Mouse (Mus musculus) limb, embryonic 11.5 days (tissue): ENCODE data around the gene Eng. TPM values are rescaled to one million over a fixed set of nuclear protein-coding genes. Genes with fewer than 3 reads are reported as not detected.

Source experiments
- ATAC-seq: fragments of 200-750 bp; cut with Nextera tagmentation; 2 replicates; pipeline ENCODE4 v1.8.0; 2017; ENCODE audit warnings: low read depth; ENCODE audit not compliant: insufficient number of reproducible peaks, low FRiP score, low TSS enrichment
- DNase-seq: peaks from one replicate; pipeline ENCODE4 v3.0.0-alpha.2; 2015; ENCODE audit warnings: low spot score
- H3K27ac ChIP-seq: fragments of 300-500 bp; sonication (generic); replicated peaks from 2 replicates; pipeline ENCODE4 v1.5.1; 2014; ENCODE audit warnings: low read depth, mild to moderate bottlenecking, low read length
- H3K27me3 ChIP-seq: fragments of 300-500 bp; sonication (generic); 2 replicates; pipeline ENCODE4 v1.6.1; 2014; ENCODE audit warnings: mild to moderate bottlenecking, low read length, mixed read lengths; ENCODE audit not compliant: control insufficient read depth, insufficient read depth
- H3K36me3 ChIP-seq: fragments of 300-500 bp; sonication (generic); 2 replicates; pipeline ENCODE4 v1.6.1; 2014; ENCODE audit warnings: mild to moderate bottlenecking, low read length, moderate library complexity, mixed read lengths; ENCODE audit not compliant: control insufficient read depth, insufficient read depth
- H3K4me1 ChIP-seq: fragments of 300-500 bp; sonication (generic); 2 replicates; pipeline ENCODE4 v1.6.1; 2014; ENCODE audit warnings: low read length, mixed read lengths; ENCODE audit not compliant: control insufficient read depth, insufficient read depth
- H3K4me2 ChIP-seq: fragments of 300-500 bp; sonication (generic); 2 replicates; pipeline ENCODE4 v1.6.1; 2014; ENCODE audit warnings: low read depth, mild to moderate bottlenecking, moderate library complexity; ENCODE audit not compliant: severe bottlenecking
- H3K4me3 ChIP-seq: fragments of 300-500 bp; sonication (generic); 2 replicates; pipeline ENCODE4 v1.5.1; 2014; ENCODE audit warnings: low read depth, low read length
- H3K9ac ChIP-seq: fragments of 300-500 bp; sonication (generic); 2 replicates; pipeline ENCODE4 v1.6.1; 2014; ENCODE audit warnings: mild to moderate bottlenecking, low read length
- H3K9me3 ChIP-seq: fragments of 300-500 bp; sonication (generic); 2 replicates; pipeline ENCODE4 v1.6.1; 2016; ENCODE audit warnings: low read length; ENCODE audit not compliant: control insufficient read depth
- WGBS: fragments of 180-500 bp; shearing (Covaris S2); extraction: QIAGEN DNeasy Blood & Tissue Kit; methylation state at CpG from one replicate; pipeline ENCODE4 v1.1.7; 2014; 5-methylcytosine and 5-hydroxymethylcytosine counted together
- polyA plus RNA-seq: library from polyadenylated mRNA; unstranded; fragments of >200 nt; fragmentation: Nextera tagmentation; extraction: Ambion mirVana; gene quantifications from 2 replicates; pipeline ENCODE4 v1.2.1, GENCODE M21; 2014

Gene Eng
- polyA plus RNA-seq, 1 experiment from 2014 or later, result 19.3 TPM

DNA sequence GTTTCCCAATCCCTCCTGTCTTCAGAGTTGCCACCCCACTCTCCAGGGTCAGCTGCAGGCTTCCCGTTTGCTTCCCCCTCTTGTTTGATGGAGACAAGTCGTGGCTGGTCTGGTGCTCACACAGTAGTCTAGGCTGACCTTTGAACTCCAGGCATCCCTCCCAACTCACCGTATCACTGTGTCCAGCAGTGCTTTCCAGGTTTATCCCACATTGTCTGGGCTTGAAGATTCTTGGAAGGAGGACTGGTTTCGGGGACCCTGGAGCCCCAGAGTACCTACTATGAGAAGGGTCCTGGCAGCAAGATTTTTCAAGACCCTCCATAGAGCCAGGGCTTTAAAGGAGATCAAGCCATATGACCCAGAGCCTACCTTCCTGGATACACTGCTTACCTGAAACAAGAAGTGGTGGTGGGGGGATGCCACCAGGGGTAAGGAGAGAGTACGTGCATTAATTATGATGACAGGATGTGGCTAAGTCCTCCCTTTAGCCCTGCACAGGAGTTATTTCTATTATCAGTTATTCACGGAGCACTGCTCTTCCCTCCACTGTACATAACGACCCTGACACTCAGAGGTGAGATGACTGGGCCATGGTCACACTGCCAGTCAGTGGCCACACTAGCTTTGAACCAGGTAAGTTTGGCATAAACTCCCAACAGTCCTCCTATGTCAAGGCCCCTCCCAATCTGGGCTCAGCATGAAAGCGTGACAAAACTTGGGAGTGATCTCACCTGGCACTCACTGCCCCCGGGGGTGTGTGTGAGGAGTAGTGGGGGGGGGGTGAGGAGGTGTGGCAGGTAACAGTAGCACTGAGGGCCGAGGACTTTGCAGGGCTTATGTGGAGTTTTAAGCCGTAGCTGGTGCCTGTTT is 68.0 kb downstream of the Eng start:
- ATAC-seq (no peak), DNase-seq (no peak)
- no peak overlapping the region for H3K27ac ChIP-seq
- peaks cover 13% of the 10 kb centered on the region; the same call in 1 of the 2 replicates for H3K4me1 ChIP-seq
- no peaks in the 10 kb centered on the region; the same call in 1 of the 2 replicates for H3K9me3 ChIP-seq
- WGBS, result 52% methylated on average over 11 of the region's 11 CpGs
- H3K4me3 ChIP-seq, result no peak overlapping the region
- no peak overlapping the region for H3K9ac ChIP-seq
- H3K36me3 ChIP-seq, result peaks cover 8% of the 10 kb centered on the region; the same call in 1 of the 2 replicates
- no peak overlapping the region for H3K4me2 ChIP-seq
- no peaks in the 10 kb centered on the region for H3K27me3 ChIP-seq

GRCm38 (mm10) chr2:32714987-32715425 is 68.6 kb downstream of the Eng start:
- no peak for DNase-seq
- Histone ChIP-seq H3K27me3 (no peaks in the 10 kb centered on the region), H3K27ac (no peak overlapping the region), H3K9me3 (no peaks in the 10 kb centered on the region; the same call in 1 of the 2 replicates), H3K4me3 (no peak overlapping the region), H3K36me3 (peaks cover 2% of the 10 kb centered on the region; the same call in 1 of the 2 replicates), H3K4me1 (peaks cover 13% of the 10 kb centered on the region; the same call in 1 of the 2 replicates), H3K9ac (no peak overlapping the region), H3K4me2 (no peak overlapping the region)
- 56% methylated on average over 4 of the region's 4 CpGs for WGBS
- ATAC-seq, result no peak

GRCm38 (mm10) chr2:32718761-32719160 is 72.4 kb downstream of the Eng start:
- no peak for DNase-seq
- 59% methylated on average over 9 of the region's 9 CpGs for WGBS
- Histone ChIP-seq H3K4me3 (no peak overlapping the region), H3K27me3 (no peaks in the 10 kb centered on the region), H3K9me3 (no peaks in the 10 kb centered on the region; the same call in 1 of the 2 replicates), H3K27ac (0 out of 2 replicates have a peak overlapping the region, but pooled peaks have one; percentile 22), H3K9ac (no peak overlapping the region), H3K36me3 (no peaks in the 10 kb centered on the region), H3K4me1 (peaks cover 10% of the 10 kb centered on the region; the same call in 1 of the 2 replicates), H3K4me2 (no peak overlapping the region)
- ATAC-seq, result no peak

DNA sequence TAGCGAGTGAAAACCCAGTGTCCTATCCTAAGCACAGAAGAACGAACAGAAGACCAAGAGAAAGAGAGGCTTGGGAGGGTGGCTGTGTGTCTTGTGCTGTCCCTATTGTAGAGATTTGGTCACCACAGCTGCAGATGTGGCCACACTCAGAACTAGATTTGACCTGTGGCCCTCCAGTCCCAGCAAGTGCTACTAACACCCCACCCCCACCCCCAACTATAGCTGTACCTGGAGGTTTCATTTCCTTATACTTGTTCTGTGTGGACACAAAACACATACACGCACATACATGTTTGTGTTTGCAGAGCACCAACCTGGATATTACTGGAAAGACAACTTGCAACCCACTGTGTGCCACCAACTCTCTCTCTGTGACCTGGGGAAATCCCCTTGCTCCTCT is 73.7 kb downstream of the Eng start:
- Histone ChIP-seq H3K27ac (no peak overlapping the region), H3K36me3 (no peaks in the 10 kb centered on the region), H3K4me1 (peaks cover 5% of the 10 kb centered on the region; the same call in 1 of the 2 replicates), H3K4me2 (no peak overlapping the region), H3K4me3 (no peak overlapping the region), H3K9ac (no peak overlapping the region), H3K9me3 (no peaks in the 10 kb centered on the region; the same call in 1 of the 2 replicates), H3K27me3 (no peaks in the 10 kb centered on the region)
- WGBS, result 93% methylated on average over 3 of the region's 3 CpGs
- no peak for DNase-seq
- no peak for ATAC-seq

DNA sequence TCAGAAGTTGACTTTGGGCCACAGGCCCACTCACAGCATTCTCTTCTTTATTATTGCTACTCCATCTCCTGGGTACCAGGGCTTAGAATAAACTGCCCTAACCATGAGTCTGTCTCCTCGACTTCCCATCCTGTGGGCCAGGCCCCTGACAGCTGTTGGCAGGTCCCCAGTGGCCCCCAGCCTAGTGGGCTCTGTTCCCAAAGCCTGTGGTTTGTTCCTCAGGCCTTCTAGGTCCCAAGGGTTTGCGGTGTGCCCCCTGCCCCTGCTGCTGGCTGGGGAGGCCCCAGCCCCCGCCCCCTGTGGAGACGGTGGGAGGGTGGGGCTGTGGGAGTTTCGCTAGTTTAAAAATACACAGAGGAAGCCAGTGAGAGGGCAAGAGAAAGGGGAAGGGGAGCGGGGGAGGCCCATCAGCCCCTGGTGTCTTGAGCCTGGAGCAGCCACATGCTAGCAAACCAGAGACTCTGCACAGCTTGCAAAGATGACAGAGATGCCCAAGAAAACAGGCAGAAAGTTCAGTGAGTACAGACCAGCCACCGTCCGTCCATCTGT is 74.4 kb downstream of the Eng start, which contains the start of gene Sh2d3c:
Gene Sh2d3c (plus strand): TSS at position 375 of the 549 bp plus-strand sequence.
- Histone ChIP-seq H3K27ac (no peak within 1 kb of the TSS), H3K36me3 (no peaks in the 10 kb centered on the region), H3K9me3 (no peaks in the 10 kb centered on the region; the same call in 1 of the 2 replicates), H3K4me2 (no peak within 1 kb of the TSS), H3K9ac (0 out of 2 replicates have a peak within 1 kb of the TSS, but pooled peaks have one; percentile 18), H3K4me1 (peaks cover 5% of the 10 kb centered on the region; the same call in 1 of the 2 replicates), H3K4me3 (no peak within 1 kb of the TSS), H3K27me3 (no peaks in the 10 kb centered on the region)
- WGBS, result 54% methylated on average over 8 of the region's 8 CpGs
- no peak for ATAC-seq
- no peak for DNase-seq

DNA sequence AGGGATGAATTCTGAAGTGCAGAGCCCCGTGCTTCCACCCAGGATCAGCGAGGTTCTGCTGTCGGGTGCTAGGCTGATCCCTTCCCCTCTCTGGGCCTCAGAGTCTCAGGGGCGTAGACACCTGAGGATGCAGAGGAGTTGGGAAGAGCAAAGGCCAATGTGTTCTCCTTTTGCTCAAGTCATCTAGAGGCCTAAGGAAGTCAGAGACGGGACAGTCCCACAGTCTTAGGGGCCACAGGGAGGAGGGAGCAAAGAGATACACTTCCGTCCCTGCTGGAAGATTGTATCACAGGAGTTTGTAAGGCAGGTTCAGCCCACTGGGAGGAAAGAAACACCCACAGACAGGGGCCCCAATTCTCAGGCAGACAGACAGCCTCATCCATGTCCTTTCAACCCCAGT is 75.7 kb downstream of the Eng start:
- H3K4me1 ChIP-seq, result peaks cover 5% of the 10 kb centered on the region; the same call in 1 of the 2 replicates
- DNase-seq, result no peak
- ATAC-seq, result no peak
- H3K27ac ChIP-seq, result no peak overlapping the region
- H3K9ac ChIP-seq, result no peak overlapping the region
- 56% methylated on average over 6 of the region's 6 CpGs for WGBS
- no peaks in the 10 kb centered on the region for H3K27me3 ChIP-seq
- no peaks in the 10 kb centered on the region; the same call in 1 of the 2 replicates for H3K9me3 ChIP-seq
- no peak overlapping the region for H3K4me2 ChIP-seq
- H3K36me3 ChIP-seq, result no peaks in the 10 kb centered on the region
- H3K4me3 ChIP-seq, result no peak overlapping the region

DNA sequence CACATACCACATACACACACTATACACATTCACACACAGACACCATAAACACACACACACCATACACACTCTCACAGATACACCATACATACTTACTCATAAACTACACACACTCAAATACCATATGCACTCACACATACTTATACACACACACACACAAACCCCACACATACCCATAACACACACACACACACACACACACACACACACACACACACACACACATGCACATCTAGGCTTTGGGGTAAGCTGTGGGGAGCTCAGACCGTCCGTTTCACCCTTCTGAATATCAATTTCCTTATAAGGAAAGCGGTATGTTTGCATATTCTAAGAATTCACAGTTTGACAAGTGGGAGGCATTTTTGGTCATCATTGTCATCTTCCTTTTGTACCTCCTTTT is 76.2 kb downstream of the Eng start:
- no peaks in the 10 kb centered on the region for H3K27me3 ChIP-seq
- no peak overlapping the region for H3K9ac ChIP-seq
- peaks cover 5% of the 10 kb centered on the region; the same call in 1 of the 2 replicates for H3K4me1 ChIP-seq
- no peak overlapping the region for H3K4me2 ChIP-seq
- H3K9me3 ChIP-seq, result no peaks in the 10 kb centered on the region
- 83% methylated on average over 3 of the region's 3 CpGs for WGBS
- ATAC-seq (no peak), DNase-seq (no peak)
- no peak overlapping the region for H3K4me3 ChIP-seq
- no peaks in the 10 kb centered on the region for H3K36me3 ChIP-seq
- no peak overlapping the region for H3K27ac ChIP-seq

DNA sequence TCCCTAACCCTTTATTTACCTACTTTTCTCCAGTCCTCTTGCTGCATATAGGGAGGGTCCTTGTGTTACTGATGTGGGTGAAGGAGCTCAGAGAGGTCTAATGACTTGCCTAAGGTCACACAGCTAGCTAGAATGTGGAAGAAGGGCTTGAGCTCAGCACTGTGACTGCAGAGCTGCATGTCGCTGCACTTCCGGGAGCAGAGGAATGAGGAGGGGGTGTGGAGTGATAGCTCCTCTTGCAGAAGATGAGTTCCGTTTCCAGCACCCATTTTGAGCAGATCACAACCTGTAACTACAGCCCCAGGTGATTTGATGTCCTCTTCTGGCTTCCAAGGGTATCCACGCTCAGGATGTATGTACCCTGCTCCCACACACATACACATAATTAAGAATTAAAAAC is 77.8 kb downstream of the Eng start:
- DNase-seq, result no peak
- WGBS, result 73% methylated on average over 4 of the region's 4 CpGs

More for the DNA sequence above, 77.8 kb downstream of the Eng start:
- Histone ChIP-seq H3K27ac (no peak overlapping the region), H3K27me3 (no peaks in the 10 kb centered on the region), H3K36me3 (no peaks in the 10 kb centered on the region), H3K4me2 (no peak overlapping the region), H3K9me3 (no peaks in the 10 kb centered on the region), H3K4me1 (peaks cover 9% of the 10 kb centered on the region; the same call in 1 of the 2 replicates), H3K4me3 (no peak overlapping the region), H3K9ac (no peak overlapping the region)
- ATAC-seq, result no peak
